Mouse (Mus musculus): ENCODE results near the gene Chchd5. TPM values are rescaled to one million over a fixed set of nuclear protein-coding genes. Genes with fewer than 3 reads are reported as not detected.

Gene Chchd5
- polyA plus RNA-seq (2012; fragmentation: generic; extraction: Trizol), result 36.8 TPM

DNA sequence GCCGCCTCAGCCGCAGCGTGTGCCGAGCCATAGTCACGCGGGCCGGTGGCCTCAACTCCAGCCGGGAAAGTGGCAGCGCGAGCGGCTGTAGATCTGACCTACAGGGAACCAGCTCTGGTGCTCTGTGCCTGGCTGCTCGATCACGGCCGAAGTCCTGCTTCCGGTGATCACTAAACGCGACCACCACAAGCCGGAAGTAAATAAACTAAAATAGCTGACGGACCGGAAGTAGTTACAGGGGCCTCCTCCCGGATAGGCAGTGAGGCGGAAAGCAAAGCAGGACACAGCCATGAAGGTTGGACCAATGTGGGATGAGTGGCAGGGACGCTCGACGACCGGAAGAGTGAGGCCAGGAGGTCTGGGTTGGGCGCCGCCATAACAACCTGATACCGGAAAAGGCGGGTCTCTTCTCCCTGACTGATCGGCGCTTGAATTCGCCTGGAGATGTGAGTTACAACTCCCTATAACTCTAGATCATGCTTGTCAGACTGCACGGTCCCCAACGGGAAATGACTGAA is at the start of gene Chchd5:
Chchd5 (plus strand) TSS at position 289 of the 518 bp plus-strand sequence.
- Histone ChIP-seq H3K36me3 (ENCODE audit: control insufficient read depth, insufficient read depth) (peaks cover 6% of the 10 kb centered on the region), H3K79me2 (ENCODE audit: control insufficient read depth, insufficient read depth) (peaks cover 11% of the 10 kb centered on the region), H3ac (ENCODE audit: control insufficient read depth, insufficient read length) (peak within 1 kb of the TSS; percentile 74), H3K27me3 (ENCODE audit: control insufficient read depth, insufficient read depth, insufficient read length) (no peaks in the 10 kb centered on the region), H3K4me2 (ENCODE audit: low read depth) (peak within 1 kb of the TSS; percentile 95), H3K4me3 (peak within 1 kb of the TSS; percentile 69)
- TF ChIP-seq MYOG (IDR thresholded peaks at IDR 0.05; ENCODE audit: control insufficient read depth in 1 of 3, insufficient read depth in 1 of 3, insufficient read length in 2 of 3, low read depth in 2 of 3), result peak in 1 of 3 experiments; percentile 13
- no peak for TF ChIP-seq MYOD1 (IDR thresholded peaks at IDR 0.05; ENCODE audit: control insufficient read depth in 1 of 3, insufficient read length in 2 of 3, low read depth in 2 of 3)
- TF ChIP-seq POLR2AphosphoS2 (IDR thresholded peaks at IDR 0.05; ENCODE audit: insufficient read length, low read depth), result peak; percentile 85
- TF ChIP-seq TCF3 (IDR thresholded peaks at IDR 0.05; ENCODE audit: insufficient read length, low read depth), result no peak
- peak; percentile 55 for TF ChIP-seq SRF (IDR thresholded peaks at IDR 0.05; ENCODE audit: control insufficient read depth, insufficient read length, low read depth)
- TF ChIP-seq TCF12 (IDR thresholded peaks at IDR 0.05; ENCODE audit: insufficient read depth, poor library complexity, severe bottlenecking), result no peak
- TF ChIP-seq REST (IDR thresholded peaks at IDR 0.05; ENCODE audit: insufficient read depth, insufficient read length), result no peak
- no peak for TF ChIP-seq USF1 (IDR thresholded peaks at IDR 0.05; ENCODE audit: low read depth)
- TF ChIP-seq MAX (IDR thresholded peaks at IDR 0.05; ENCODE audit: low read depth), result no peak
- TF ChIP-seq E2F4 (IDR thresholded peaks at IDR 0.05; ENCODE audit: insufficient read depth), result no peak
- no peak for TF ChIP-seq CEBPB (IDR thresholded peaks at IDR 0.05; ENCODE audit: insufficient read depth, poor library complexity, severe bottlenecking)
- TF ChIP-seq POLR2A (IDR thresholded peaks at IDR 0.05; ENCODE audit: insufficient read length, low read depth), result peak; percentile 79

DNA sequence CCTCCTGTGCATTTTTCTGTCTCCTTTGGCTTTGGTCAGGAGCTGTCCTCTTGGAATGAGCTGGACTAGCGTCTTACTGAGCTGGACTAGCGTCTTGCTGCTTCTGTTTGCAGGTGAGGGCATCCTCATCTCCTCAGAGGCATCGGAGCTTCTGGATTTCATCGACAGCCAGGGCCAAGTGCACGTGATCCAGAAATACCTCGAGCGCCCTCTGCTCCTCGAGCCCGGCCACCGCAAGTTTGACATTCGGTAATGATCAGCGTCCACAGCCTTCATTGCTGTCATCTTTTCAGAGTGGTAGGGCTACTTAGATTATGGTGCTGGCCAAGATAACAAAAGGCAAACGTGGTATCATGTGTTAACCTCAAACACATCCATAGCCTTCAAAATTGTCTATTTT is 48.4 kb upstream of the Chchd5 start:
- Histone ChIP-seq H3K27me3 (ENCODE audit: control insufficient read depth, insufficient read depth, insufficient read length) (no peaks in the 10 kb centered on the region), H3ac (ENCODE audit: control insufficient read depth, insufficient read length) (no peak overlapping the region), H3K4me3 (no peak overlapping the region), H3K4me2 (ENCODE audit: low read depth) (no peak overlapping the region), H3K36me3 (ENCODE audit: control insufficient read depth, insufficient read depth) (peaks cover 22% of the 10 kb centered on the region), H3K79me2 (ENCODE audit: control insufficient read depth, insufficient read depth) (no peaks in the 10 kb centered on the region)
- TF ChIP-seq TCF12 (IDR thresholded peaks at IDR 0.05; ENCODE audit: insufficient read depth, poor library complexity, severe bottlenecking), result no peak
- no peak for TF ChIP-seq CEBPB (IDR thresholded peaks at IDR 0.05; ENCODE audit: insufficient read depth, poor library complexity, severe bottlenecking)
- no peak for TF ChIP-seq TCF3 (IDR thresholded peaks at IDR 0.05; ENCODE audit: insufficient read length, low read depth)
- TF ChIP-seq MAX (IDR thresholded peaks at IDR 0.05; ENCODE audit: low read depth), result no peak
- TF ChIP-seq MYOD1 (IDR thresholded peaks at IDR 0.05; ENCODE audit: control insufficient read depth in 1 of 3, insufficient read length in 2 of 3, low read depth in 2 of 3), result no peak
- no peak for TF ChIP-seq REST (IDR thresholded peaks at IDR 0.05; ENCODE audit: insufficient read depth, insufficient read length)

DNA sequence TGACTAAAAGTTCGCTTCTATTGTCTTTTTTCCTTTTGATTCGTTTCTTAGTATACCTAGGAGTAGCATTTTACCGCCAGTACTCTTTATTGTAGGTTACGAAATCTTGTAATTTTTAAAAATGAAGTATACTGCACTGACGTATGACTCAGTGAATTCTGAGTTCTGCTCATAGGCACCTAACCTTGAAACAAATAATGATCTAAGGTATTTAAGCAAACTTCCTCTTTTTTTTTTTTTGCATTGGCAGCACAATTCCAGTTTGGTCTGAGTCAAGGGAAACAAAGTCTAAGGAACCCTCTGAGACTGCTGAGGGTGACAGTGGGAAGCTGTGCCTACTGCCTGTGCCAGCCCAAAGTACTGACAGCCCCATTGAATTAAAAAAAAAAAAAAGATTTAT is 46.0 kb upstream of the Chchd5 start:
- peaks cover 15% of the 10 kb centered on the region for H3K36me3 ChIP-seq (ENCODE audit: control insufficient read depth, insufficient read depth)

DNA sequence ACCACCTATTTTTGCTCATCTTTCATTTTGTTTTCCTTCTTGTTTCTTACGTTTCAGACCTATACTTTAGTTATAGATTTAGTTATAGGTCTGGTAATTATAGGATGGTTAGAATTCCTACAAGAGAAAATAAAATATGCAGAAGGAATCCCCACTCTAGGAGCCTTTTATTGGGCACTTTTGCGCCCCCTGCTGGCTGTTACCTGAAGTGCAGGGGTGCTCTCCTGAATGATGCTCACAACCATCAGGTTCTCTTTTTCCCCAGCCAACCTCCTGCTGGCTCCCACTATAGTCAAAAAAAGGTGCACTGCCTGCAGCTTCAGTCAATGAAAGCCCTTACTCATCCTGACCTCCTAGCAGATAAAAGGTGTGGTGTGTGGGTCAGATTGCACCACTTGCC is 44.5 kb upstream of the Chchd5 start:
- Histone ChIP-seq H3K4me3 (no peak overlapping the region), H3K4me2 (ENCODE audit: low read depth) (no peak overlapping the region), H3K27me3 (ENCODE audit: control insufficient read depth, insufficient read depth, insufficient read length) (no peaks in the 10 kb centered on the region), H3ac (ENCODE audit: control insufficient read depth, insufficient read length) (no peak overlapping the region), H3K79me2 (ENCODE audit: control insufficient read depth, insufficient read depth) (no peaks in the 10 kb centered on the region), H3K36me3 (ENCODE audit: control insufficient read depth, insufficient read depth) (peaks cover 13% of the 10 kb centered on the region)
- TF ChIP-seq MAX (IDR thresholded peaks at IDR 0.05; ENCODE audit: low read depth) (no peak), CEBPB (IDR thresholded peaks at IDR 0.05; ENCODE audit: insufficient read depth, poor library complexity, severe bottlenecking) (no peak), POLR2AphosphoS2 (IDR thresholded peaks at IDR 0.05; ENCODE audit: insufficient read length, low read depth) (no peak), SRF (IDR thresholded peaks at IDR 0.05; ENCODE audit: control insufficient read depth, insufficient read length, low read depth) (no peak), TCF3 (IDR thresholded peaks at IDR 0.05; ENCODE audit: insufficient read length, low read depth) (no peak), POLR2A (IDR thresholded peaks at IDR 0.05; ENCODE audit: insufficient read length, low read depth) (no peak), MYOG (IDR thresholded peaks at IDR 0.05; ENCODE audit: control insufficient read depth in 1 of 3, insufficient read depth in 1 of 3, insufficient read length in 2 of 3, low read depth in 2 of 3) (no peak), REST (IDR thresholded peaks at IDR 0.05; ENCODE audit: insufficient read depth, insufficient read length) (no peak), USF1 (IDR thresholded peaks at IDR 0.05; ENCODE audit: low read depth) (no peak), E2F4 (IDR thresholded peaks at IDR 0.05; ENCODE audit: insufficient read depth) (no peak), TCF12 (IDR thresholded peaks at IDR 0.05; ENCODE audit: insufficient read depth, poor library complexity, severe bottlenecking) (no peak), MYOD1 (IDR thresholded peaks at IDR 0.05; ENCODE audit: control insufficient read depth in 1 of 3, insufficient read length in 2 of 3, low read depth in 2 of 3) (no peak)

More for the DNA sequence above, 46.0 kb upstream of the Chchd5 start:
- Histone ChIP-seq H3K79me2 (ENCODE audit: control insufficient read depth, insufficient read depth) (no peaks in the 10 kb centered on the region), H3K4me3 (no peak overlapping the region), H3K27me3 (ENCODE audit: control insufficient read depth, insufficient read depth, insufficient read length) (no peaks in the 10 kb centered on the region), H3ac (ENCODE audit: control insufficient read depth, insufficient read length) (no peak overlapping the region), H3K4me2 (ENCODE audit: low read depth) (no peak overlapping the region)
- TF ChIP-seq REST (IDR thresholded peaks at IDR 0.05; ENCODE audit: insufficient read depth, insufficient read length), result no peak
- no peak for TF ChIP-seq TCF3 (IDR thresholded peaks at IDR 0.05; ENCODE audit: insufficient read length, low read depth)
- no peak for TF ChIP-seq USF1 (IDR thresholded peaks at IDR 0.05; ENCODE audit: low read depth)
- TF ChIP-seq MYOG (IDR thresholded peaks at IDR 0.05; ENCODE audit: control insufficient read depth in 1 of 3, insufficient read depth in 1 of 3, insufficient read length in 2 of 3, low read depth in 2 of 3), result no peak
- no peak for TF ChIP-seq MYOD1 (IDR thresholded peaks at IDR 0.05; ENCODE audit: control insufficient read depth in 1 of 3, insufficient read length in 2 of 3, low read depth in 2 of 3)
- no peak for TF ChIP-seq SRF (IDR thresholded peaks at IDR 0.05; ENCODE audit: control insufficient read depth, insufficient read length, low read depth)
- no peak for TF ChIP-seq CEBPB (IDR thresholded peaks at IDR 0.05; ENCODE audit: insufficient read depth, poor library complexity, severe bottlenecking)
- TF ChIP-seq TCF12 (IDR thresholded peaks at IDR 0.05; ENCODE audit: insufficient read depth, poor library complexity, severe bottlenecking), result no peak
- TF ChIP-seq E2F4 (IDR thresholded peaks at IDR 0.05; ENCODE audit: insufficient read depth), result no peak
- no peak for TF ChIP-seq POLR2AphosphoS2 (IDR thresholded peaks at IDR 0.05; ENCODE audit: insufficient read length, low read depth)
- no peak for TF ChIP-seq MAX (IDR thresholded peaks at IDR 0.05; ENCODE audit: low read depth)
- no peak for TF ChIP-seq POLR2A (IDR thresholded peaks at IDR 0.05; ENCODE audit: insufficient read length, low read depth)
